Comparison of ENCODE assay signal across 1 mouse cellular context in the genomic region with DNA sequence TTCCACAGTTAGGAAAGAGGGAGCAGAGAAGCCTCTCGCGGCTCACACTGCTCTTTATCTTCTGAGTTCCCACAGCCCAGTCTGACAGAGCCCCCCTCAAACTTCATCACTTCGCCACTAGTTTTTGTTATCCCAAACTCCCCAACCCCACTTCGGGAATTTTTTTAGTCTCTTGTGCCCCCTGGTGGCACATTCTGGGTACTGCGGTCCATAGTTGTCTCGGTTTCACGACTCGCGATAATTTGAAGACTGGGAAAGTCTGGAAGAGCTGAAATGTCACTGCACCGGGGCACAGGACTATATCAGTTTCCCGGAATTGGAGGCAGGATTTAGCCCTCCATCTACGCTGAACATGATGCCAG.
A peak's percentile ranks its signal among the peaks of the same experiment; 100 is the strongest.
TF ChIP-seq lines count a peak whose summit lies in the region.

No protein-coding gene starts in this region.

TF ChIP-seq in CH12.LX, 34 proteins besides CTCF, POLR2A, EP300 and RAD21:
- TF ChIP-seq ZC3H11A (IDR thresholded peaks at IDR 0.05; ENCODE audit: low read depth, low read length) (peak; percentile 19; the same call in 1 of the 2 replicates), CHD2 (IDR thresholded peaks at IDR 0.05; ENCODE audit: low read length) (peak; percentile 81), POLR2AphosphoS2 (IDR thresholded peaks at IDR 0.05; ENCODE audit: low read depth, low read length) (no peak), JUN (IDR thresholded peaks at IDR 0.05; ENCODE audit: insufficient read depth, low read depth, low read length) (no peak), SMC3 (IDR thresholded peaks at IDR 0.05; ENCODE audit: low read depth, low read length) (peak; percentile 97)
